Mouse (Mus musculus) kidney, adult 11 months (tissue): ENCODE measurements around the gene Fggy.

Source experiments
- DNase-seq: peaks from one replicate; pipeline ENCODE4 v3.0.0; 2022

Gene Fggy

GRCm38 (mm10) chr4:95557333-95557956, at the start of gene Fggy:
Gene Fggy (plus strand): TSS chr4:95557507.
- DNase-seq = peak; percentile 98

- no peak for DNase-seq
Observed at GRCm38 (mm10) chr4:95507946-95508311, 49.4 kb upstream of the Fggy start.

GRCm38 (mm10) chr4:95518382-95518781, 38.9 kb upstream of the Fggy start:
- DNase-seq = no peak

GRCm38 (mm10) chr4:95519975-95520642, 37.2 kb upstream of the Fggy start:
- no peak for DNase-seq

- no peak for DNase-seq
Observed at GRCm38 (mm10) chr4:95520643-95521032, 36.7 kb upstream of the Fggy start.

- DNase-seq = no peak
Observed at GRCm38 (mm10) chr4:95526588-95526987, 30.7 kb upstream of the Fggy start.

- no peak for DNase-seq
Observed at GRCm38 (mm10) chr4:95530757-95531156, 26.6 kb upstream of the Fggy start.

GRCm38 (mm10) chr4:95533946-95534345, 23.4 kb upstream of the Fggy start:
- DNase-seq = no peak

- no peak for DNase-seq
Observed at GRCm38 (mm10) chr4:95541382-95542038, 15.8 kb upstream of the Fggy start.

GRCm38 (mm10) chr4:95542039-95542790, 15.1 kb upstream of the Fggy start:
- no peak for DNase-seq

GRCm38 (mm10) chr4:95543529-95543928, 13.8 kb upstream of the Fggy start:
- no peak for DNase-seq

GRCm38 (mm10) chr4:95556663-95557332, 509 bp upstream of the Fggy start:
- DNase-seq = no peak

GRCm38 (mm10) chr4:95558271-95558888, 1.1 kb downstream of the Fggy start:
- peak; percentile 17 for DNase-seq

- no peak for DNase-seq
Observed at GRCm38 (mm10) chr4:95571621-95572020, 14.3 kb downstream of the Fggy start.

GRCm38 (mm10) chr4:95573704-95574103, 16.4 kb downstream of the Fggy start:
- DNase-seq = no peak

- DNase-seq = no peak
Observed at GRCm38 (mm10) chr4:95575411-95575911, 18.2 kb downstream of the Fggy start.

GRCm38 (mm10) chr4:95579183-95579582, 21.9 kb downstream of the Fggy start:
- DNase-seq = peak; percentile 73

- peak; percentile 15 for DNase-seq
Observed at GRCm38 (mm10) chr4:95584107-95584762, 26.9 kb downstream of the Fggy start.

- no peak for DNase-seq
Observed at GRCm38 (mm10) chr4:95586274-95587001, 29.1 kb downstream of the Fggy start.

- no peak for DNase-seq
Observed at GRCm38 (mm10) chr4:95588722-95589283, 31.5 kb downstream of the Fggy start.

- DNase-seq = no peak
Observed at GRCm38 (mm10) chr4:95590878-95591277, 33.6 kb downstream of the Fggy start.
